Mouse (Mus musculus) heart, embryonic 12.5 days (tissue): ENCODE results near the gene Cst8. TPM values are rescaled to one million over a fixed set of nuclear protein-coding genes. Genes with fewer than 3 reads are reported as not detected.

Experiments
- ATAC-seq: fragments of 200-750 bp; cut with Nextera tagmentation; 2 replicates; pipeline ENCODE4 v1.8.0; 2017; ENCODE audit warnings: moderate TSS enrichment, moderate library complexity; ENCODE audit not compliant: insufficient number of reproducible peaks, low FRiP score
- H3K27ac ChIP-seq: fragments of 300-500 bp; sonication (generic); 2 replicates; pipeline ENCODE4 v1.5.1; 2016; ENCODE audit warnings: mild to moderate bottlenecking, moderate library complexity; ENCODE audit not compliant: poor library complexity, severe bottlenecking
- H3K27me3 ChIP-seq: fragments of 300-500 bp; sonication (generic); replicated peaks from 2 replicates; pipeline ENCODE4 v1.6.1; 2016; ENCODE audit warnings: mild to moderate bottlenecking, moderate library complexity
- H3K36me3 ChIP-seq: fragments of 300-500 bp; sonication (generic); 2 replicates; pipeline ENCODE4 v1.6.1; 2016; ENCODE audit warnings: mild to moderate bottlenecking, moderate library complexity
- H3K4me1 ChIP-seq: fragments of 300-500 bp; sonication (generic); replicated peaks from 2 replicates; pipeline ENCODE4 v1.6.1; 2016; ENCODE audit warnings: mild to moderate bottlenecking
- H3K4me2 ChIP-seq: fragments of 300-500 bp; sonication (generic); 2 replicates; pipeline ENCODE4 v1.6.1; 2016; ENCODE audit warnings: mild to moderate bottlenecking, moderate library complexity
- H3K4me3 ChIP-seq: fragments of 300-500 bp; sonication (generic); 2 replicates; pipeline ENCODE4 v1.5.1; 2016; ENCODE audit warnings: mild to moderate bottlenecking
- H3K9ac ChIP-seq: fragments of 300-500 bp; sonication (generic); 2 replicates; pipeline ENCODE4 v1.6.1; 2016; ENCODE audit warnings: mild to moderate bottlenecking, moderate library complexity
- H3K9me3 ChIP-seq: fragments of 300-500 bp; sonication (generic); replicated peaks from 2 replicates; pipeline ENCODE4 v1.6.1; 2016; ENCODE audit warnings: mild to moderate bottlenecking, moderate library complexity
- WGBS: fragments of 180-500 bp; shearing (Covaris S2); methylation state at CpG from one replicate; pipeline ENCODE4 v1.1.7; 2016; 5-methylcytosine and 5-hydroxymethylcytosine counted together
- polyA plus RNA-seq: library from polyadenylated mRNA; unstranded; fragments of >200 nt; fragmentation: Nextera tagmentation; extraction: Ambion mirVana; gene quantifications from 2 replicates; pipeline ENCODE4 v1.2.1, GENCODE M21; 2016

The Cst8 gene
- polyA plus RNA-seq, 1 experiment from 2014 or later = not detected

- WGBS = 32% methylated on average over 1 of the region's 1 CpGs
- Histone ChIP-seq H3K4me2 (no peak overlapping the region), H3K27me3 (no peaks in the 10 kb centered on the region), H3K4me3 (no peak overlapping the region), H3K27ac (no peak overlapping the region), H3K4me1 (no peaks in the 10 kb centered on the region), H3K9me3 (no peaks in the 10 kb centered on the region), H3K9ac (no peak overlapping the region), H3K36me3 (no peaks in the 10 kb centered on the region)
- ATAC-seq = no peak
Observed at GRCm38 (mm10) chr2:148825986-148826385, 27.4 kb downstream of the Cst8 start.

GRCm38 (mm10) chr2:148834912-148835311, 36.3 kb downstream of the Cst8 start, which contains the start of gene Cst9:
Gene Cst9, plus strand, starts transcription at chr2:148835147.
- H3K4me3 ChIP-seq = no peak within 1 kb of the TSS
- no peak within 1 kb of the TSS for H3K9ac ChIP-seq
- H3K4me1 ChIP-seq = no peaks in the 10 kb centered on the region
- no peaks in the 10 kb centered on the region for H3K36me3 ChIP-seq
- no peak within 1 kb of the TSS for H3K4me2 ChIP-seq
- WGBS = 67% methylated on average over 4 of the region's 4 CpGs
- H3K27ac ChIP-seq = no peak within 1 kb of the TSS
- no peak for ATAC-seq
- no peaks in the 10 kb centered on the region for H3K9me3 ChIP-seq
- no peaks in the 10 kb centered on the region for H3K27me3 ChIP-seq

GRCm38 (mm10) chr2:148838075-148838777, 39.6 kb downstream of the Cst8 start:
- H3K4me2 ChIP-seq = no peak overlapping the region
- no peak overlapping the region for H3K4me3 ChIP-seq
- no peaks in the 10 kb centered on the region for H3K4me1 ChIP-seq
- no peak overlapping the region for H3K9ac ChIP-seq
- H3K36me3 ChIP-seq = no peaks in the 10 kb centered on the region
- no peak overlapping the region for H3K27ac ChIP-seq
- ATAC-seq = no peak
- no peaks in the 10 kb centered on the region for H3K9me3 ChIP-seq
- WGBS = 82% methylated on average over 5 of the region's 5 CpGs
- no peaks in the 10 kb centered on the region for H3K27me3 ChIP-seq

- no peak overlapping the region for H3K4me2 ChIP-seq
- 53% methylated on average over 2 of the region's 2 CpGs for WGBS
- H3K4me3 ChIP-seq = no peak overlapping the region
- no peaks in the 10 kb centered on the region for H3K27me3 ChIP-seq
- H3K9ac ChIP-seq = no peak overlapping the region
- H3K4me1 ChIP-seq = no peaks in the 10 kb centered on the region
- no peaks in the 10 kb centered on the region for H3K36me3 ChIP-seq
- H3K9me3 ChIP-seq = no peaks in the 10 kb centered on the region
- H3K27ac ChIP-seq = no peak overlapping the region
- ATAC-seq = no peak
Observed at GRCm38 (mm10) chr2:148839224-148839623, 40.6 kb downstream of the Cst8 start.

GRCm38 (mm10) chr2:148851116-148851906, 52.7 kb downstream of the Cst8 start:
- Histone ChIP-seq H3K27me3 (no peaks in the 10 kb centered on the region), H3K4me3 (no peak overlapping the region), H3K9ac (no peak overlapping the region), H3K4me2 (peak overlapping the region; percentile 40; the same call in 1 of the 2 replicates), H3K36me3 (no peaks in the 10 kb centered on the region), H3K9me3 (peaks cover 4% of the 10 kb centered on the region; the same call in 1 of the 2 replicates), H3K27ac (no peak overlapping the region), H3K4me1 (no peaks in the 10 kb centered on the region)
- 41% methylated on average over 8 of the region's 8 CpGs for WGBS
- peak; percentile 57; the same call in 1 of the 2 replicates for ATAC-seq

Other genes with a start within 250 kb of the Cst8 start
- gene Nxt1, start 126.2 kb upstream of the Cst8 start, polyA plus RNA-seq = 53.5 and 59.7 TPM in 2 replicates
- 17.7 and 18.8 TPM in 2 replicates for gene Gzf1, start 117.8 kb upstream of the Cst8 start, polyA plus RNA-seq
- gene Napb, start 66.3 kb upstream of the Cst8 start, polyA plus RNA-seq = 2.8 and 2.9 TPM in 2 replicates
- gene Cstl1, start 48.4 kb upstream of the Cst8 start, polyA plus RNA-seq = not detected in 2 replicates
- gene Cst11, start 27.3 kb upstream of the Cst8 start, polyA plus RNA-seq = not detected in 2 replicates
- not detected in 2 replicates for gene 8030411F24Rik, start 16.8 kb upstream of the Cst8 start, polyA plus RNA-seq
- gene Cst12, start 9.4 kb upstream of the Cst8 start, polyA plus RNA-seq = not detected in 2 replicates
- not detected in 2 replicates for gene Cst13, start 21.3 kb downstream of the Cst8 start, polyA plus RNA-seq
- 1.2 and 1.8 TPM in 2 replicates for gene Cst9, start 36.4 kb downstream of the Cst8 start, polyA plus RNA-seq
- 0.48 TPM in 1 of 2 replicates, not detected in the other for gene 9230104L09Rik, start 66.3 kb downstream of the Cst8 start, polyA plus RNA-seq
- gene Cst3, start 76.9 kb downstream of the Cst8 start, polyA plus RNA-seq = 745 and 758 TPM in 2 replicates
- gene Gm1330, start 204.5 kb downstream of the Cst8 start, polyA plus RNA-seq = not detected in 2 replicates
- not detected in 2 replicates for gene Gm10750, start 218.5 kb downstream of the Cst8 start, polyA plus RNA-seq